23 mouse cellular contexts compared by ENCODE assay signal in genomic region chr6:135882611-135883010, GRCm38 (mm10).
DNase-seq lines count a peak whose midpoint lies in the region; ATAC-seq lines count a peak whose summit lies in the region.
"Had no signal": no experiment of that assay in that cellular context is flagged by ENCODE, and none has a peak within 500 bp of the region (broad histone marks: within the 10 kb centered on the region; RNA-seq: fewer than 3 reads in every experiment).

No protein-coding gene starts in this region.

- no peaks in the 10 kb centered on the region for H3K36me3 ChIP-seq in lung, embryonic 15.5 days
- no peaks in the 10 kb centered on the region for H3K36me3 ChIP-seq in embryonic facial prominence, embryonic 12.5 days
- H3K36me3 ChIP-seq: forebrain, embryonic 12.5 days; intestine, embryonic 15.5 days; midbrain, embryonic 13.5 days had no signal

- H3K4me1 ChIP-seq in lung, embryonic 15.5 days: peaks cover 5% of the 10 kb centered on the region; the same call in 1 of the 2 replicates
- 0 out of 2 replicates have a peak, but pooled peaks cover 2% of the 10 kb centered on the region for H3K4me1 ChIP-seq in embryonic facial prominence, embryonic 12.5 days
- H3K4me1 ChIP-seq: forebrain, embryonic 12.5 days; intestine, embryonic 15.5 days had no signal

- H3K27ac ChIP-seq in lung, embryonic 15.5 days: no peak overlapping the region
- H3K27ac ChIP-seq in embryonic facial prominence, embryonic 12.5 days: no peak overlapping the region
- H3K27ac ChIP-seq: forebrain, embryonic 12.5 days; intestine, embryonic 15.5 days; left cerebral cortex, adult 2 months; midbrain, embryonic 13.5 days had no signal

- 38% methylated on average over 5 of the region's 5 CpGs for WGBS in lung, embryonic 15.5 days
- 50% methylated on average over 5 of the region's 5 CpGs for WGBS in embryonic facial prominence, embryonic 12.5 days

- intact Hi-C loops in left cerebral cortex, postnatal 4 days (cut with DNase I): no loop called here

- H3K9ac ChIP-seq in lung, embryonic 15.5 days: no peak overlapping the region
- no peak overlapping the region for H3K9ac ChIP-seq in embryonic facial prominence, embryonic 12.5 days
- H3K9ac ChIP-seq: forebrain, embryonic 12.5 days; intestine, embryonic 15.5 days; liver, postnatal 0 days; midbrain, embryonic 13.5 days had no signal

- peak; percentile 11; the same call in 1 of the 2 replicates for ATAC-seq in frontal cortex, adult (ENCODE audit: low TSS enrichment)
- no peak for ATAC-seq in lung, embryonic 15.5 days (ENCODE audit: borderline replicate concordance, extremely low read depth, low FRiP score, low TSS enrichment)
- ATAC-seq in embryonic facial prominence, embryonic 12.5 days (ENCODE audit: insufficient number of reproducible peaks, insufficient read depth, low FRiP score, low TSS enrichment): 0 out of 2 replicates have a peak, but pooled peaks have one; percentile 47
- ATAC-seq: hindbrain, embryonic 16.5 days; intestine, embryonic 15.5 days; liver, postnatal 0 days; midbrain, embryonic 13.5 days; Patski had no signal

- peak overlapping the region; percentile 27; the same call in 1 of the 2 replicates for H3K4me2 ChIP-seq in lung, embryonic 15.5 days
- no peak overlapping the region; the same call in 1 of the 2 replicates for H3K4me2 ChIP-seq in embryonic facial prominence, embryonic 12.5 days (replicated peaks)
- H3K4me2 ChIP-seq: forebrain, embryonic 12.5 days; heart, embryonic 11.5 days; intestine, embryonic 15.5 days; midbrain, embryonic 13.5 days had no signal

- DNase-seq in frontal cortex, postnatal 25 days (ENCODE audit: low spot score in 2 of 2): no peak
- no peak for DNase-seq in lung, postnatal 25 days (ENCODE audit: low spot score)
- peak; percentile 63 for DNase-seq in retina, postnatal 1 day
- no peak for DNase-seq in left cerebral cortex, postnatal 4 days
- DNase-seq: adrenal gland, postnatal 36 days; cerebellum, adult 11 months; cerebellum, postnatal 10 days; gastrocnemius, postnatal 10 days; heart, adult 11 months; kidney, postnatal 4 days; liver, postnatal 0 days; right cerebral cortex, postnatal 14 days; spleen, adult 18-20 months had no signal

- no peaks in the 10 kb centered on the region for H3K27me3 ChIP-seq in lung, embryonic 15.5 days
- H3K27me3 ChIP-seq in embryonic facial prominence, embryonic 12.5 days: no peaks in the 10 kb centered on the region
- H3K27me3 ChIP-seq: forebrain, embryonic 12.5 days; intestine, embryonic 15.5 days; midbrain, embryonic 13.5 days had no signal

- H3K9me3 ChIP-seq in lung, embryonic 15.5 days: no peaks in the 10 kb centered on the region
- H3K9me3 ChIP-seq in embryonic facial prominence, embryonic 12.5 days: no peaks in the 10 kb centered on the region
- H3K9me3 ChIP-seq: forebrain, embryonic 12.5 days; intestine, embryonic 15.5 days; midbrain, embryonic 13.5 days had no signal

- no peak overlapping the region for H3K4me3 ChIP-seq in lung, embryonic 15.5 days
- no peak overlapping the region for H3K4me3 ChIP-seq in embryonic facial prominence, embryonic 12.5 days
- H3K4me3 ChIP-seq: forebrain, embryonic 12.5 days; intestine, embryonic 15.5 days; left cerebral cortex, adult 2 months; midbrain, embryonic 13.5 days had no signal
